7 mouse cellular contexts compared by ENCODE assay signal in genomic region chr2:32132567-32132992, GRCm38 (mm10). TPM values are rescaled to one million over a fixed set of nuclear protein-coding genes. Genes with fewer than 3 reads are reported as not detected.
DNase-seq lines count a peak whose midpoint lies in the region; ATAC-seq lines count a peak whose summit lies in the region.

No protein-coding gene starts in this region.

- peak overlapping the region; percentile 97 for H3K27ac ChIP-seq in heart, embryonic 13.5 days (replicated peaks)
- H3K27ac ChIP-seq in limb, embryonic 12.5 days = no peak overlapping the region

- ATAC-seq in heart, embryonic 13.5 days (ENCODE audit: extremely low read depth, insufficient number of reproducible peaks, low FRiP score, low TSS enrichment) = peak; percentile 49; the same call in 1 of the 2 replicates
- ATAC-seq in limb, embryonic 12.5 days (ENCODE audit: insufficient number of reproducible peaks, insufficient read depth, low FRiP score, low TSS enrichment, low read depth) = no peak

- DNase-seq in urinary bladder, postnatal 25 days (ENCODE audit: low spot score) = peak; percentile 51
- no peak for DNase-seq in urinary bladder, postnatal 10 days (ENCODE audit: low spot score)
- peak; percentile 44 to 77 for DNase-seq in cerebellum, postnatal 14 days
- DNase-seq in natural killer cell, adult 2 months (ENCODE audit: low spot score in 2 of 2) = peak; percentile 30 to 49
- DNase-seq in yolk sac, embryonic 10.5 days (ENCODE audit: low spot score) = peak; percentile 86

- peaks cover 64% of the 10 kb centered on the region for H3K4me1 ChIP-seq in heart, embryonic 13.5 days
- peaks cover 15% of the 10 kb centered on the region for H3K4me1 ChIP-seq in limb, embryonic 12.5 days (replicated peaks)

- H3K36me3 ChIP-seq in heart, embryonic 13.5 days = no peaks in the 10 kb centered on the region
- H3K36me3 ChIP-seq in limb, embryonic 12.5 days = no peaks in the 10 kb centered on the region

- H3K4me2 ChIP-seq in heart, embryonic 13.5 days = peak overlapping the region; percentile 42
- peak overlapping the region; percentile 11; the same call in 1 of the 2 replicates for H3K4me2 ChIP-seq in limb, embryonic 12.5 days

- no peaks in the 10 kb centered on the region for H3K27me3 ChIP-seq in heart, embryonic 13.5 days (replicated peaks)
- no peaks in the 10 kb centered on the region; the same call in 1 of the 2 replicates for H3K27me3 ChIP-seq in limb, embryonic 12.5 days

- peak overlapping the region; percentile 4; the same call in 1 of the 2 replicates for H3K4me3 ChIP-seq in heart, embryonic 13.5 days
- no peak overlapping the region for H3K4me3 ChIP-seq in limb, embryonic 12.5 days (replicated peaks)

- 9% methylated on average over 12 of the region's 12 CpGs for WGBS in heart, embryonic 13.5 days
- 2% methylated on average over 11 of the region's 12 CpGs for WGBS in limb, embryonic 12.5 days

- H3K9ac ChIP-seq in heart, embryonic 13.5 days = peak overlapping the region; percentile 53; the same call in 1 of the 2 replicates
- H3K9ac ChIP-seq in limb, embryonic 12.5 days (replicated peaks) = no peak overlapping the region

- no peaks in the 10 kb centered on the region for H3K9me3 ChIP-seq in heart, embryonic 13.5 days
- H3K9me3 ChIP-seq in limb, embryonic 12.5 days = no peaks in the 10 kb centered on the region

RNA-seq across cellular contexts. Expression of gene Prrc2b, which starts 18.3 kb away (rescaled TPM):
- 24.5 and 25.1 TPM in 2 replicates for polyA plus RNA-seq in heart, embryonic 13.5 days (2015; fragmentation: Nextera tagmentation; extraction: Ambion mirVana)
- polyA plus RNA-seq in limb, embryonic 12.5 days (2016; fragmentation: Nextera tagmentation; extraction: Ambion mirVana) = 69.2 and 89.9 TPM in 2 replicates

RNA-seq across cellular contexts. Expression of gene Plpp7, which starts 37.3 kb away (rescaled TPM):
- 13.9 and 14.2 TPM in 2 replicates for polyA plus RNA-seq in heart, embryonic 13.5 days (2015; fragmentation: Nextera tagmentation; extraction: Ambion mirVana)
- polyA plus RNA-seq in limb, embryonic 12.5 days (2016; fragmentation: Nextera tagmentation; extraction: Ambion mirVana) = 5.0 and 5.7 TPM in 2 replicates

RNA-seq across cellular contexts. Expression of gene Fam78a, which starts 47.9 kb away (rescaled TPM):
- 29.3 and 32.8 TPM in 2 replicates for polyA plus RNA-seq in heart, embryonic 13.5 days (2015; fragmentation: Nextera tagmentation; extraction: Ambion mirVana)
- 4.0 and 4.4 TPM in 2 replicates for polyA plus RNA-seq in limb, embryonic 12.5 days (2016; fragmentation: Nextera tagmentation; extraction: Ambion mirVana)
